Mouse (Mus musculus) embryo, embryonic 10.5 days (tissue): ENCODE results near the gene Epb41l4b.

Experiments used
- DNase-seq: peaks from one replicate; pipeline ENCODE4 v3.0.0-alpha.2; 2015; ENCODE audit warnings: low spot score

The Epb41l4b gene

DNA sequence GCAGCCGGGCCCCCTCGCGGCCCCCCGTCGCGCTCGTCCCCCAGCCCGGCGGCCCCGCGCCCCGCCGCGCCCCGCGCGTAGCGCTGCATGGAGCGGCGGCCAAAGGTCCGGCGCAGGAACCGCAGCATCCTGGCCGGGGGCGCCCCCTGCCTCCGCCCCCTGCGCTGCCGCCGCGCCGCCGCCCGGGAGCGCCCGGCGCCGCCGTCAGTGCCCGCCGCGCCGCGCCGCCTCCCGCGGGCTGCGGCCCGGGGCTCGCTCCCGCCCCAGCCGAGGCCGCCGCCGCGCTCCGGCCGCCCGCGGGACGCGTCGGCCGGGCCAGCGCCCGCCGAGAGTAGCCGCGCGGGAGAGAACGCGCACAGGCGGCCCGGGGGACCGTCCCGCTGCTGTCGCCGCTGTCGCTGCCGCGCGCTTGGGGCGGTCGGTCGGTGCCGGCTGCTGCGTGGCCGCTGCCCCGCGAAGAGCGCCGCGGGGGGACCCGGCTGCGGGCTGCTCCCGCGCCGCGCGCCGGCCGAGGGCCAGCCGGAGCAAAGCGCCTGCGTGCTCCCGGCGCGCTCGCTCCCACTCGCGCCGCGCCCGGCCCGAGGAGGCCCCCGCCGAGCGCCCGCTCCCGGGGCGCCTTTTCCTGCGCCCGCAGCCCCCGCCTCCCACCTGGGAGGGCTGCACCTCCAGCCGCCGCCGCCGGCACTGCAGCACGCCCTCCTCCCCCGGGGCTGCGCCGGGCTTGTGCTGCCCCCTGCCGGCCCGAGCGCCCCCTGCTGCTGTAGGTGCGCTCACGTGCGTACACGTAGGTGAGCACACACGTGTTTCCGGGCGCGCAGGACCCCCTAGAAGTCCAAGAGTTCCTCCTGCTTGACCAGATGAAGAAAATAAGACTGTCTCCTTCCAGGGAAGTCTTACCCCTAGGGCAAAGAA is at the start of gene Epb41l4b:
Gene Epb41l4b (minus strand): TSS at position 412 of the 912 bp plus-strand sequence.
- peak; percentile 83 for DNase-seq

DNA sequence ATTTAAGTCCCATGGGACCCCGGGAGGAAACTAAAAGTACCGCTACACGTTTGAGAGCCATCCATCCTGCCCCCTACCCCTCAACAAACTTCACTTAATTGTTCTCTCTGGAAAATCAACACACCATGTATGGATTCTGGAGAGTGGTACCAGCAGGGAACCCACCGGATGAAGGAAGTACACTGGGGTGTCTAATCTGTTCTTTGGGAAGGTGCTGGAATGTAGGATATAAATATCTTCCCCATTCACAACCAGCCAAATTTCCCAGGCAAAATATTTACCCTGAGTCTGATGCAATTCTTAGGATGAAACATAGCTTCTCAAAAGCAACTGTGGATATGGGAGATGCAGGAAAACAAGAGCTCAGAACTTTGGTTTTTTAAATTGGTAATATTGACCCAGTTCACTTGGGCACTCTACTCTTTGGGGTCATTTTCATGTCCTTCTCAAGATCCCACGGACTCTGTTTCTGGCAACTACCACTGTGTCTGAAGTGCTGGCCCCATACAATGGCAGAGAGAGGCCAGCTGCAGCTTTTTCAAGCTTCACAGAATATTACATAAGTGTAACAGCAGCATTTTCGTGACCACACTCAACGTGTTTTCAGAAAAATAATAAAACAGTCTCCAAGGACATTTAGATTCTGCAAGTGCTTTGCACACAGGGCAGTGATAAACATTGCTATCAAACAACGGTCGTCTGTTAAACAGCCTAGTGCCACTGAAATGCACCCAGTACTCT is 48.5 kb upstream of the Epb41l4b start:
- no peak for DNase-seq

DNA sequence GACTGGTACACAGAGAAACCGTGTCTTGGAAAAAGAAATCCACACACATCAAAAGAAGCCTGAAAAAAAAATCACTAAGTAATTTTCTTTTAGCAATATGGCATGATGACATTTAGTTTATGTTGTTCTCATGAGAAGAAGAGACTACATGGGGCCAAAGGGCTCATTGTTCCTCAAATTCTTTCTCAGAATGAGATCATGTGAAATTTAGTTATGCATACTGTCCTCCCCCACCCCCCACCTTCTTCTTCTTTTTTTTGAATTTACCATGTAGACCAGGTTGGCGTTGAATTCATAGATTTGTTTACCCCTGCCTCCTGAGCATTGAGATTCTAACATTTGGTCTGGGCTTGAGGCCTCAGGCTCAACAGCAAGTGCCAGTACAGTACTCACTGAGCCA is 46.6 kb upstream of the Epb41l4b start:
- DNase-seq: no peak

DNA sequence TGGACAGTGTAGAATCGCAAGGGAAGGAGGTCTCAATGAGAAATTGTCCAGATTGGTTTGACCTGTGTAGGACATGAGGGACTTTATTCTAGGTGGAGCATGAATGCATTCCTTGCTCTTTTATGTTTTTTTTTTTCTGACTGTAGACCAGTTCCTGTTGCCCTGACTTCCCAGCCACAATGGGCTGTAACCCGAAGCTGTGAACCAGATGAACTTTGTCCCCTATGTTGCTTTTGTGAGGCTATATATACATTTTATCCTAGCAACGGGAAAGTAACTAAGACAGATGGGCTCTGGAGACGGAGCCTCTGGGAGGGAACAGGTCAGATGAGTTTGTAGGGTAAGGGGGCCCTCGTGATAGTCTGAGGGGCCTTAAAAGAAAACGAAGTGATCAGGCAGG is 42.8 kb upstream of the Epb41l4b start:
- peak; percentile 77 for DNase-seq

DNA sequence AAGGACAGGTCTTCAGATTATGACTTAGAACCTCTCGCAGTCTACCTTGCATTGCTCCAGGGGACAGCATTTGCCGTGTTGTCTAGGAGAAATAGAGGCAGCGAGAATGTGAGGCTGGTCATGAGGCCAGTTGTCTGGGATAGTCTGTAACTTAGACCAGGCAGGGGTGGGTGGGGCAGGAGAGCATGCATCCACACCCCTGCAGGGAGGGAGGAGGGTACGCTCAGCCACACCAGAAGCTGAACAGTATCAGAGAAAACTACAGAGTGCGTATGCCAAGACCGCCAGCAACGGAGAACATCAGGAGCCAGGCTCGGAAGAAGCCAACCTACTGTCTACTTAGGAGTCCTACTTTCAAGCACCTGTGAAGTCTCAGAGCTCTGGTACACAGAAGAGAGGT is 42.2 kb upstream of the Epb41l4b start:
- DNase-seq: no peak

DNA sequence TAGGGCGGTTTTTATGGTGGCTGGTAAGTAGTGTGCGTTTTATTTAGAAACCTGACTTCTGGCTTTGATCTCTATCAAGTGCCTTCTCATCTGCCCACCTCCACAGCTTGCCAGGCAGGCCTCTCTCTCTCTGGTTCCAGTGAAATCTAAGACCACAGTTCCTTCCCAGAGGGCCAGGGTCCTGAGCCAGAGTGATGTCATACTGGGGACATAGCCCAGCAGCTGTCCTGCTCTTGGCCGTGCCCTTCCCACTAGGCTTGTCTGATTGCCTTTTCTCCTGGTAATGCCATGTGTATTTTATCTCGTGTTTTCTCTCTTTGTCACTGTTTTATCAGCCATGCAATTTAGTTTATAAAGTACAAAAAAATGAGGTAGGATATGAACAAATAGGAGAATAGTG is 40.3 kb upstream of the Epb41l4b start:
- no peak for DNase-seq

DNA sequence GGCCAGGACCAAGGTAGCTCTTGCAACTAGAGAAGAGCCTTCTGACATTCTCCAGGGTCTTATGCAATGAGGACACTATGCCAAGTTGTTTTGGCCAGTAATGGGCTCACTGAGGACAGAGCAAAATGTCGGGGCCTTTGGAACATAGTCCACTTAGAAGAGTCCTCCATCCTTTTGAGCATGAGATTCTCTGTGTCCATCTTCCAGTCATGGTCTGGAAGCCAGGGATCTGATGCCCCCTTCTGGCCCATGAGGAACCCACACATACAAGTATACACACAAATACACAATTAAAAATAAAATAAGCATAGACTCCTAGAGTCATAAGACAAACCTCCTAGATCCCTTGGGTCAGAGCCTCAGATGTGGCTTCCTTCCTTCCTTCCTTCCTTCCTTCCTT is 38.3 kb upstream of the Epb41l4b start:
- DNase-seq: no peak

DNA sequence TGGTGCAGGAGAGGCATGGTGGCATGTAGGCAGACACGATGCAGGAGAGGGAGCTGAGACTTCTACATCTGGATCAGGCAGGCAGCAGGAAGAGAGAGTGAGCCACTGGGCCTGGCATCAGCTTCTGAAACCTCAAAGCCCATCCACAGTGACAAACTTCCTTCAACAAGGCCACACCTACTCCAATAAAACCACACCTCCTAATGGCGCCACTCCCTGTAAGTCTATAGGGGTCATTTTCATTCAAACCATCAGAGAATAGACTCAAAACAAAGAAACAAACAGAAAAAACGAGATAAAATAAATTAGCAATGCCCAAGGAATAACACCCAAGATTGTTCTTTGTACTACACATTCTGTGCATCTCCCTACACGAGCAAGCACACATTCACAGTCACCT is 35.6 kb upstream of the Epb41l4b start:
- no peak for DNase-seq

DNA sequence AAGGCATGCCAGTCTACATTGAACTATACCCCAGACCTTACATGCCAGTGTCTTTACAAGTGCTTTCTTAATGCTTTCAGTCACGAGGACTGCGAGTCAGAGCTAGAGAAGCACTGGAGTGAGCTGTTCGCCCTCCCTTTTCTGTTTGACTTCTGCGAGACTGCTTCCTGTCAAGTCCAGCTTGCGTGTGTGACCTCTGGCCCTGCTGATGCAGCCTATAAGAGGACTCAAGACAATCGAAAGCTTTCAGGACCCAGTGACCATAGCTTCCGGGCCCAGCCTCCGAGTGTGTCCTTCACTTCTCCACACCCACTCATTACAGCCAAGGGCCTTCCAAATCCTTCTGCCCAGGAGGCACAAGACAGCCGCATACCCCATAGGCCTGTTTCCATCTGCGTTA is 32.1 kb upstream of the Epb41l4b start:
- no peak for DNase-seq

DNA sequence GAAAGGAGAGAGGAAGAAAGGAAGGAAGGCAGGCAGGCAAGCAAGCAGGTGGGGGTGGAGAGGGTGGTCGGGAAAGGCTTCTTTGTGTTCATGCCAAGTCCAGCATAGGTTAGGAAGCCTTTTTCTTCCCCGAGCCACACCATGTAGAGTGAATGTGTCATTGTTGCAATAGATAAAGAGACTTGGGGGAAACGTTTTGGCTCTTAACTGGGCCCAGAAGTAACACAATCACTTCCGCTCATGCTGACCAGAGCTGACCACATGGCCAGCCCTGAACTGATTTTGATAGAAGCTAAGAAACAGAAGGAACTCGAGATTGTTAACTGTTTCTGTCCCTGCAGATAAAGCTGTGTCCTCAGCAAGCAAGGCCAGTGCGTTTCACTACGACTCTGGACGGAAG is 29.6 kb upstream of the Epb41l4b start:
- no peak for DNase-seq

DNA sequence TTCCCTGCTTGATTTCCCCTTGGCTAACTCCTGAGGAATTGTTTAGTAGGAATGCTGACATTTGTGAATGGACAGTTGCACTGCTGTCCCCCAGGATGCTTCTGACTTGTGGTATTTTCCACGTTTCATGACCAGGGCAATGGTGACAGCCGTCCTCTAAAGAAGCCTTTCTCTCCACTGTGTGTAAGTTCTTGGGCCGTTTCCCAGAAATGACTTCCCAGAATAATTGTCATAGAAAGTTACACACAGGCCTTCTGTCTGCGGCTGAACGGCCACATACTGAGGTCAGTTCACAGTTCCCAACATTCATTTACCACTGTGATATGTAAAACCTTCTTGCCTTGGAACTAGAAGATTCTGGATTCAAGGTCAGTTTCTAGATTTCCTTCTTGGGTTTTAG is 28.6 kb upstream of the Epb41l4b start:
- no peak for DNase-seq

DNA sequence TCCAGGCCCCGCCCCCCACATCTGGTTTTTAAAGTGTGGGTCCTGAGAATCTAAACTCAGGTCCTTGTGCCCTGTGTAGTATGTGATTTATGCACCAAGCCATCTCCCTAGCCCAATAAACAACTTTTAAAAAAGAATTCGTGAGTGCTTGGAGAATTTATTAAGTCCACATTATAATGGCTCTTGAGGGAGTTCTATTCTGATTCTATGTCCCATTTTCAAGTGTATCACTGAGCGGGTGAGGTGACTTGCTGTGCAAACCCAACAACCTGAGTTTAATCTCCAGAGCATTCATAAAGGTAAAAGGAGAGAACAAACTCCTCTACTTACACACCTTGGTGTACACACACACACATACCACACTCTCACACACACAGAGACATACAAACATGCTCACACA is 25.4 kb upstream of the Epb41l4b start:
- DNase-seq: no peak

DNA sequence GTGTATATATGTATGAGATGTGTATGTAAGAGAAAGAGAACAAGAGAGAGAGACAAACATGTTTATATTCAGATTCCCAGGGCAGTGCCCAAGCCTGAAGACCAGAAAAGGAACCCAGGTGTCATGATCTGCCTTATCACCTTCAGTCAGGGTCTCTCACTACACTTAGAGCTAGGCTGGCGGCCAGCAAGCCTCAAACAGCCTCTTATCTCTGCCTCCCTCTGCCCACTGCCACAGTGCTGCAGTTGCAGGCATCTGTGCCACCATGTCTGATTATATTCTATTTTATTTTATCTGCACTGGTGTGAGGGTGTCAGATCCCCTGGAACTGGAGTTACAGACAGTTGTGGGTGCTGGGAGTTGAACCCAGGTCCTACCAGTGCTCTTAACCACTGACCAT is 25.0 kb upstream of the Epb41l4b start:
- no peak for DNase-seq

DNA sequence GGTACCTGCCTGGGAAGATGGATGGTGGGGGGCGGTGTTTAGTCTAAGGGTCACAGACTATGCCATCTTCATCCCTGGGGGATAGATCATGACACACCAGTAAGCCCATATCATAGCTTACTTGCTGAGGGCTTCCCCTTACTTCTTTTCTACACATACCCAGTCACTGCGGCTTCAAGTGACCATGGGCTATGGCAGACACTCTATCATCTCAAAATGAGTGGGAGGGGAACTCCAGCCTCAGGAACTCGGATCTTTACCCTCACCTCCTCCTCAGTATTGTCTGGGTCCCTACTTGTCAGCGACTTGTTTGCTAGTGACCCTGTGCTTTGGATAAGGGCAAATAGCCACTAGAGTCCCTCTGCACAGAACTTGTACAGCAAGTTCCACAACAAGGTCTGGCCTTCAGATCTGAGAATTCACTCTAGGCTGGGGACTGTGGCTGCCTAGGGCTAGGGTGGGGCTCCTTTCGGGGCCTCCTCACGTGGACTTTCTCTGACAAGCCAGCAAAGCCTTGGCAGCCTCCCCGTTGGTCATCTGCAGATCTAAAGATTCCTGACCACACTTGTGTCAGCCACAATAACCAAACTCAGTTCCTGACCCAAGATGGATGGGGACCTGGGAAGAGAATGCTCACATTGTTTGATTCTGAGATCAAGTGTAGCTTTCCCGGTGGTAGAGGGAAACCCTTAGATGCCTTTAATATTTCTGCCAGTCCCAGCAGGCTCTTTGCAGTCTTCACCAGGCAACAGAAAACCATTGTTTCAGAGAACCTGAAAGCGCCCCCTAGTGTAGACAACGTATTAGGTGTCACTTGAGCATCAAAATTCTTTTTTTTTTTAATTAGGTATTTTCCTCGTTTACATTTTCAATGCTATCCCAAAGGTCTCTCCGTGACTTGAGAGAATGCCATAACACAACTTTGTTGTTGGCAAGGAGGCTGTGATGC is 24.0 kb upstream of the Epb41l4b start:
- peak; percentile 58 for DNase-seq

DNA sequence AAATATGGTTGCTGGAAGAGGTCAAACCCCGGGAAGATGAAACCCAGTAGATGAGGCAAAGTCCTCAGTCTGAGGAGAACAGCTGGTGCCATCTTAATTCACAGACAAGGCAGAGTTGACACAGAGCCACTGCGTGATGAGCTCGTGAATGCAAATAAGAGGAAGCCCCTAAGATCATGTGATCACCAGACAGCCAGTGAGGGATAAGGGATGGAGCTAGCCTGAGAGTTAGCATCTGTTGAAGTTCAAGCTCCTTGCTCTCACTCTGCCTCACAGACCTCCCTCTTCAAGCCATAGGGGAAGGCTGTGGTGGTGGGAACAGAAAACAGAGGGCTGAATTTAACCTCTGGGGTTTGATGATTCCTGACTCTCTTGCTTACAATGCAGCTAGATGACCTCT is 22.4 kb upstream of the Epb41l4b start:
- DNase-seq: no peak

DNA sequence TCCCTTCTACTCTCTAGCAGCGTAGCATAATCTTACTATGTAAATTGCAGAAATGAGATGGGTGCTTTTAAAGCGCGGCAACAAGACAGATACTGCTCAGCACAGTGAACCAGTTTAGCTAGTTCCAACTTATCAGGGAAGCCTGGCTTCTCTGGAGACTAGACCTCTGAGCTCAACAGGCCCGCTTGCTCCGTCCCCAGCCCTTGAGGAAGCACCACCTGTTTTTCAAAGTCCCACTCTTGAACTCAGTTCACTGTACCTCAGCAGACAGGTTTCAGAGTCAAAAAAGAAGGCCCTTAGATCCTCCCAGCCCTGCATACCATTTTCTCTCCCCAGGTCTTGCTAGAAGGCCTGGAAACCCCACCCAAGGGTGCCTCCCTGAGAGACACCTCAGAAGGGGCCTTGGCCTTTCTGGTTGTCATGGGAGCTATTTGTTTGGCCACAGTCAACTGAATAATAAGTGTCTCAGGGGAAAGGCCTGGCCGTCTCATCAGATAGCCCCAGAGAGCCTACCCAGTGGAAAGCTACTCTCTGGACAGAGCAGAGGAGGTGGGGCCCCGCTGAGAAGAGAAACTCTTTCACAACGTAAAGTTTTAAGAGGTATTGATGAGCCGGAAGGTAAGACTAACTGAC is 21.5 kb upstream of the Epb41l4b start:
- no peak for DNase-seq

DNA sequence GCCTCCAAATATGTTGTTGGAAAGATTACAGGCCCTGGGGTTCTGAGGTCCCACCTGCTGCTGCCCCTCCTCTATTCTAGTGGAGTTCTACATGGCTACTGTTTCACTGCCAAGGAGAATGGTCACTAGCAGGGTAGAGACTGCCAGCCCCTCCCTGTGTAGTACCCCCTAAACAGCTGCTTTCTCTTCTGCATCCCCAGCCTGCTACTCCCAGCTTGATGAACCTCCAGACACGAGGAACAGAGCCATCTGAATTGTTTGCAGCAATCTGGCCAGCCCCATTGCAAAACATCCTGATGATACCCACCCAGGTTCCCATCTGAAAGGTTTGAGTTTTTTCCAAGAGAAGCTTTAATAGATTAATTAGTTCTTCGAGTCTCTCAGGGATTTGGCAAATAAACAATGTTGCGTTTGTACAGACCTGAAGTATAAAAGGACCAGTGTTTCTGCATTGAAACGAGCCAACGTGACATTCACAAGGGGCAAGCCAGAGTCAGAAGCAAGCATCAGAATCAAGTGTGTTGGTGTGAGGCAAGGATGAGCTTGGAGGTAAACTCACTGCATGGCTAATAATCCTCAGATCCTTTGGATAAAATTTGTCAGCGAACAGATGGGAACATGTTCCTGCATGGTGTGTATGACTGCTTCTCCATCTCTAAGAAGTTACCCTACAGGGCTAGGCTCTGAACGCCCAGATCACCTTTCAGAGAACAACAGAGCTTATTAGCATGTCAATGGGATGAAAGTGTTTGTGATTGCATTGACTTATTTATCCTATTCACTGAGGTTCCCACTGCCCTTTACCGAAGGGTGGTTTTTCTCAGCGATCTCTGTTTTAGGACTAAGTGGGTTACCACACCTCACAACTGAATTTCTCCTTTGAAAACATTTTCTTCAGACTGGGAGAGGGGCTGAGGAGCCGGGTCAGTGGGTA is 19.8 kb upstream of the Epb41l4b start:
- no peak for DNase-seq

DNA sequence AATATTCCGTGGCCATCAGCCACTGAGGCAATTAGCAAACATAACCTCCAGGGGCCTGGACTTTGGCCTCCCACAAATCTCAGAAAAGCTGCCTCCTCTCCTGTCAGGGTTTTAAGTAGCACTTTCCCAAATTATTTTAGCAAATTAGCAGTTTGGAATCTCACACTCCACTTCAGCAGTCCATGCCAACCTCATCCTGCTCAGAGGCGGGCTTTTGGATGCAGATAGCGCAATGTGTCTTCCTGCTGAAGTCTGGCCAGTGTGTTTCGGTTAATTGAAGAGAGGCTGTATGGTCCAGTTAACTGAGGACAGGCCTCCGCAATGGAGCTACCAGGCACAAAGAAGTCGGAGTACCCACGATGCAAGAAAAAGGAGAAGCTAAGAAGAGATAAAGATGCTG is 17.3 kb upstream of the Epb41l4b start:
- DNase-seq: no peak

DNA sequence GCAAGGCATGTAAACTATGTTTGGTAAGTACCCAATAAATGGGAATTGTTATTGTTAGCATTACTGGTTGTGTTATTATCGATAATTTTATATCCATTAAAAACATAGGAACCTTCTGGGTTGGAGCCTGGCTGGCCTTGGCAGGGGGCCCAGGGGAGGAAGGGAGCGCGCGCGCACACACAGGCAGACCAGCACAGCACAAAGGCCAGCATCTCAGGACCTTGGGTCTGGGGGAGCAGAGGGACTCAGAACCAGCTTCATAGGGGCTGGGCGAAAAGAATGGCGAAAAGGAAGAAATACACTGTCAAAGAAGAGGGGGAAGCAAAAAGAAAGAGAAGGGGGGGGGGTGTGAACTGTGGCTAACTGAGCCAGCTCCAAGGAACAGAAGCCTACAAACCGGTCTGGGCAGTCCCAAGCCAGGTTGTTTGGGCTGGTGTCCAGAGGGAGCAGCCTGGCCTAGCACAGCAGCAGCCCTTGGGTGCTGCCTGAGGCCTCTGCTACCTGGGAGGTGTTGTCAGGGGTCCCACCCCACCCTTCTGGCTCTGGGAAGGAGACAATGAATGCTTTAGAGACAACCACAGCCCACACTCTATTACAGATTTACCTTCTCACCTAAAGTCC is 13.4 kb upstream of the Epb41l4b start:
- no peak for DNase-seq

DNA sequence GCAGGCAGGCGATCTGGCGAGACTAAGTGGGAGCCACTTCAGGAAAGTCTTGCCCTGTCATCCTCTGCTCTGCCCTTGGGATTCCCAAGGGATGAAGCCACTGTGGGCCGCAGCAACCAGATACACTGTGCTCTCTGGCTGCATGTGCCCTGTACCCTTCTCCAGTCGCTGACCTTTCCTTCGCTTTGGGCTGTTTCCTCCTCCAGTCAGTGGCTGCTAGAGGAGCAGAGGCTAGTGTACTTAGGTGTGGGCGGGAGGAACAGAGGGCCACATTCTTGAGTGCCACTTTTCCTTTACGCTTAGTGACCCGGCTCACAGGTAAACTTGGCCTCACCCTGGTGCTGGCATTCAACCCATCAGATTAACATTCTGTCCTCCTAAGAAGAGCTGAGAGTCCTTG is 10.6 kb upstream of the Epb41l4b start:
- DNase-seq: peak; percentile 42
